Mouse (Mus musculus) midbrain, embryonic 13.5 days (tissue): ENCODE measurements around the gene Elmsan1. TPM values are rescaled to one million over a fixed set of nuclear protein-coding genes. Genes with fewer than 3 reads are reported as not detected.
A peak's percentile ranks its signal among the peaks of the same experiment; 100 is the strongest.

Experiments
- ATAC-seq: fragments of 200-750 bp; cut with Nextera tagmentation; 2 replicates; pipeline ENCODE4 v1.8.0; 2017; ENCODE audit warnings: mild to moderate bottlenecking, moderate TSS enrichment, moderate library complexity
- H3K27ac ChIP-seq: fragments of 300-500 bp; sonication (generic); 2 replicates; pipeline ENCODE4 v1.5.1; 2015; ENCODE audit warnings: inconsistent platforms, mild to moderate bottlenecking, moderate library complexity
- H3K27me3 ChIP-seq: fragments of 300-500 bp; sonication (generic); 2 replicates; pipeline ENCODE4 v1.6.1; 2015; ENCODE audit warnings: mild to moderate bottlenecking, inconsistent platforms
- H3K36me3 ChIP-seq: fragments of 300-500 bp; sonication (generic); 2 replicates; pipeline ENCODE4 v1.6.1; 2015; ENCODE audit warnings: mild to moderate bottlenecking, inconsistent platforms
- H3K4me1 ChIP-seq: fragments of 300-500 bp; sonication (generic); replicated peaks from 2 replicates; pipeline ENCODE4 v1.6.1; 2015; ENCODE audit warnings: inconsistent platforms
- H3K4me2 ChIP-seq: fragments of 300-500 bp; sonication (generic); replicated peaks from 2 replicates; pipeline ENCODE4 v1.6.1; 2015; ENCODE audit warnings: moderate library complexity, mild to moderate bottlenecking, inconsistent platforms
- H3K4me3 ChIP-seq: fragments of 300-500 bp; sonication (generic); replicated peaks from 2 replicates; pipeline ENCODE4 v1.5.1; 2015; ENCODE audit warnings: mild to moderate bottlenecking, inconsistent platforms
- H3K9ac ChIP-seq: fragments of 300-500 bp; sonication (generic); replicated peaks from 2 replicates; pipeline ENCODE4 v1.6.1; 2015; ENCODE audit warnings: mild to moderate bottlenecking, inconsistent platforms
- H3K9me3 ChIP-seq: fragments of 300-500 bp; sonication (generic); 2 replicates; pipeline ENCODE4 v1.6.1; 2016; ENCODE audit warnings: mild to moderate bottlenecking, inconsistent platforms
- WGBS: fragments of 180-500 bp; shearing (Covaris S2); methylation state at CpG from one replicate; pipeline ENCODE4 v1.1.7; 2015; 5-methylcytosine and 5-hydroxymethylcytosine counted together
- polyA plus RNA-seq: library from polyadenylated mRNA; unstranded; fragments of >200 nt; fragmentation: Nextera tagmentation; extraction: Ambion mirVana; gene quantifications from 2 replicates; pipeline ENCODE4 v1.2.1, GENCODE M21; 2015

Gene Elmsan1
- polyA plus RNA-seq, 1 experiment from 2014 or later: 5.2 TPM

GRCm38 (mm10) chr12:84201222-84201621, 17.5 kb downstream of the Elmsan1 start:
- Histone ChIP-seq H3K4me2 (no peak overlapping the region), H3K9ac (no peak overlapping the region), H3K9me3 (no peaks in the 10 kb centered on the region), H3K36me3 (no peaks in the 10 kb centered on the region), H3K27me3 (no peaks in the 10 kb centered on the region), H3K4me1 (peaks cover 14% of the 10 kb centered on the region), H3K27ac (no peak overlapping the region), H3K4me3 (no peak overlapping the region)
- no peak for ATAC-seq
- WGBS: 99% methylated on average over 4 of the region's 4 CpGs

GRCm38 (mm10) chr12:84198880-84199279, 19.8 kb downstream of the Elmsan1 start:
- 74% methylated on average over 10 of the region's 10 CpGs for WGBS
- no peak for ATAC-seq
- 0 out of 2 replicates have a peak, but pooled peaks cover 4% of the 10 kb centered on the region for H3K27me3 ChIP-seq

GRCm38 (mm10) chr12:84198076-84198679, 20.5 kb downstream of the Elmsan1 start:
- no peak overlapping the region for H3K4me2 ChIP-seq
- 54% methylated on average over 8 of the region's 8 CpGs for WGBS
- H3K9ac ChIP-seq: no peak overlapping the region
- H3K4me3 ChIP-seq: no peak overlapping the region
- H3K27me3 ChIP-seq: 0 out of 2 replicates have a peak, but pooled peaks cover 4% of the 10 kb centered on the region
- ATAC-seq: no peak
- no peaks in the 10 kb centered on the region for H3K36me3 ChIP-seq
- no peak overlapping the region for H3K27ac ChIP-seq
- H3K4me1 ChIP-seq: peaks cover 25% of the 10 kb centered on the region
- no peaks in the 10 kb centered on the region for H3K9me3 ChIP-seq

More at GRCm38 (mm10) chr12:84198880-84199279, 19.8 kb downstream of the Elmsan1 start:
- H3K4me1 ChIP-seq: peaks cover 28% of the 10 kb centered on the region
- no peaks in the 10 kb centered on the region for H3K9me3 ChIP-seq
- H3K4me2 ChIP-seq: no peak overlapping the region
- no peak overlapping the region for H3K9ac ChIP-seq
- H3K4me3 ChIP-seq: no peak overlapping the region
- H3K27ac ChIP-seq: no peak overlapping the region
- no peaks in the 10 kb centered on the region for H3K36me3 ChIP-seq

GRCm38 (mm10) chr12:84195195-84195594, 23.5 kb downstream of the Elmsan1 start:
- Histone ChIP-seq H3K4me1 (peaks cover 51% of the 10 kb centered on the region), H3K27ac (no peak overlapping the region), H3K36me3 (no peaks in the 10 kb centered on the region), H3K9ac (no peak overlapping the region), H3K4me3 (no peak overlapping the region), H3K4me2 (peak overlapping the region; percentile 97; the same call in 1 of the 2 replicates), H3K9me3 (no peaks in the 10 kb centered on the region), H3K27me3 (0 out of 2 replicates have a peak, but pooled peaks cover 4% of the 10 kb centered on the region)
- WGBS: 63% methylated on average over 6 of the region's 6 CpGs
- no peak for ATAC-seq

GRCm38 (mm10) chr12:84194400-84195109, 24.1 kb downstream of the Elmsan1 start:
- 3% methylated on average over 13 of the region's 13 CpGs for WGBS
- peak overlapping the region; percentile 97 for H3K4me2 ChIP-seq
- H3K4me1 ChIP-seq: peaks cover 57% of the 10 kb centered on the region
- H3K4me3 ChIP-seq: peak overlapping the region; percentile 84
- H3K9me3 ChIP-seq: no peaks in the 10 kb centered on the region
- 0 out of 2 replicates have a peak, but pooled peaks cover 4% of the 10 kb centered on the region for H3K27me3 ChIP-seq
- H3K9ac ChIP-seq: peak overlapping the region; percentile 93
- no peak for ATAC-seq
- H3K36me3 ChIP-seq: no peaks in the 10 kb centered on the region
- H3K27ac ChIP-seq: peak overlapping the region; percentile 90

- peak overlapping the region; percentile 84 for H3K4me3 ChIP-seq
- ATAC-seq: peak; percentile 83
- under 1% methylated on average over 48 of the region's 49 CpGs for WGBS
- H3K9me3 ChIP-seq: no peaks in the 10 kb centered on the region
- 0 out of 2 replicates have a peak, but pooled peaks cover 4% of the 10 kb centered on the region for H3K27me3 ChIP-seq
- H3K9ac ChIP-seq: peak overlapping the region; percentile 93
- H3K36me3 ChIP-seq: no peaks in the 10 kb centered on the region
- peak overlapping the region; percentile 97 for H3K4me2 ChIP-seq
- peak overlapping the region; percentile 90 for H3K27ac ChIP-seq
- H3K4me1 ChIP-seq: peaks cover 63% of the 10 kb centered on the region
Observed at GRCm38 (mm10) chr12:84193642-84194399, 24.9 kb downstream of the Elmsan1 start.

- H3K27me3 ChIP-seq: 0 out of 2 replicates have a peak, but pooled peaks cover 4% of the 10 kb centered on the region
- no peaks in the 10 kb centered on the region for H3K9me3 ChIP-seq
- H3K9ac ChIP-seq: peak overlapping the region; percentile 93
- H3K4me3 ChIP-seq: peak overlapping the region; percentile 84
- H3K4me1 ChIP-seq: peaks cover 69% of the 10 kb centered on the region
- H3K4me2 ChIP-seq: peak overlapping the region; percentile 97
- WGBS: under 1% methylated on average over 92 of the region's 102 CpGs
- H3K27ac ChIP-seq: peak overlapping the region; percentile 90
- H3K36me3 ChIP-seq: no peaks in the 10 kb centered on the region
- peak; percentile 56 for ATAC-seq
Observed at GRCm38 (mm10) chr12:84192741-84193641, 25.7 kb downstream of the Elmsan1 start.

GRCm38 (mm10) chr12:84192280-84192679, 26.4 kb downstream of the Elmsan1 start:
- H3K4me1 ChIP-seq: peaks cover 72% of the 10 kb centered on the region

GRCm38 (mm10) chr12:84191770-84192169, 26.9 kb downstream of the Elmsan1 start:
- H3K4me2 ChIP-seq: peak overlapping the region; percentile 97
- no peaks in the 10 kb centered on the region for H3K36me3 ChIP-seq
- H3K4me1 ChIP-seq: peaks cover 77% of the 10 kb centered on the region
- WGBS: 25% methylated on average over 5 of the region's 5 CpGs
- 0 out of 2 replicates have a peak, but pooled peaks cover 4% of the 10 kb centered on the region for H3K27me3 ChIP-seq
- peak overlapping the region; percentile 84 for H3K4me3 ChIP-seq
- H3K9ac ChIP-seq: peak overlapping the region; percentile 93
- ATAC-seq: no peak
- no peak overlapping the region for H3K27ac ChIP-seq
- no peaks in the 10 kb centered on the region for H3K9me3 ChIP-seq

More at GRCm38 (mm10) chr12:84192280-84192679, 26.4 kb downstream of the Elmsan1 start:
- Histone ChIP-seq H3K27ac (peak overlapping the region; percentile 90), H3K4me3 (peak overlapping the region; percentile 84), H3K36me3 (no peaks in the 10 kb centered on the region), H3K27me3 (0 out of 2 replicates have a peak, but pooled peaks cover 4% of the 10 kb centered on the region), H3K9ac (peak overlapping the region; percentile 93), H3K4me2 (peak overlapping the region; percentile 97), H3K9me3 (no peaks in the 10 kb centered on the region)
- ATAC-seq: no peak
- under 1% methylated on average over 13 of the region's 13 CpGs for WGBS

- no peak for ATAC-seq
- Histone ChIP-seq H3K4me2 (peak overlapping the region; percentile 97), H3K9ac (peak overlapping the region; percentile 93; the same call in 1 of the 2 replicates), H3K4me1 (peaks cover 79% of the 10 kb centered on the region), H3K27ac (no peak overlapping the region), H3K27me3 (0 out of 2 replicates have a peak, but pooled peaks cover 4% of the 10 kb centered on the region), H3K4me3 (no peak overlapping the region), H3K9me3 (no peaks in the 10 kb centered on the region), H3K36me3 (no peaks in the 10 kb centered on the region)
- 70% methylated on average over 7 of the region's 7 CpGs for WGBS
Observed at GRCm38 (mm10) chr12:84191190-84191589, 27.5 kb downstream of the Elmsan1 start.
